Mouse (Mus musculus) spleen, adult 2 months (tissue): Measurements from ENCODE around the gene Bod1. TPM values are rescaled to one million over a fixed set of nuclear protein-coding genes. Genes with fewer than 3 reads are reported as not detected.

ENCODE experiments used
- DNase-seq, 2 experiments: peaks; one replicate each; pipeline versions ENCODE4 v3.0.0 to v3.0.0-alpha.2; 2012 to 2021; ENCODE audit warnings: low spot score in 2 of 2, low read depth in 1 of 2
- H3K27ac ChIP-seq: fragments of 200-500 bp; 2 replicates; pipeline ENCODE4 v1.5.1; 2012; ENCODE audit warnings: low read length, inconsistent platforms; ENCODE audit not compliant: insufficient read depth
- H3K27me3 ChIP-seq: fragments of 200-500 bp; 2 replicates; pipeline ENCODE4 v1.6.1; 2012; ENCODE audit warnings: mild to moderate bottlenecking, moderate library complexity, low read length, inconsistent platforms; ENCODE audit not compliant: control insufficient read depth, insufficient read depth
- H3K36me3 ChIP-seq: fragments of 200-500 bp; 2 replicates; pipeline ENCODE4 v1.6.1; 2012; ENCODE audit warnings: mild to moderate bottlenecking, low read length, inconsistent platforms; ENCODE audit not compliant: control insufficient read depth, insufficient read depth
- H3K4me1 ChIP-seq: fragments of 200-500 bp; 2 replicates; pipeline ENCODE4 v1.6.1; 2011; ENCODE audit warnings: inconsistent platforms; ENCODE audit not compliant: control insufficient read depth, insufficient read depth, insufficient read length
- H3K4me3 ChIP-seq: fragments of 200-500 bp; 2 replicates; pipeline ENCODE4 v1.5.1; 2011; ENCODE audit warnings: mild to moderate bottlenecking, inconsistent platforms; ENCODE audit not compliant: insufficient read depth, insufficient read length; ENCODE audit errors: extremely low read depth
- CTCF ChIP-seq: fragments of 200-500 bp; IDR thresholded peaks from 2 replicates; pipeline ENCODE4 v1.5.1; 2011; ENCODE audit warnings: mild to moderate bottlenecking, inconsistent platforms; ENCODE audit not compliant: insufficient read depth, insufficient read length, insufficient replicate concordance; ENCODE audit errors: extremely low read depth
- POLR2A ChIP-seq: fragments of 200-500 bp; IDR thresholded peaks from 2 replicates; pipeline ENCODE4 v1.6.1; 2011; ENCODE audit warnings: low read depth, low read length, inconsistent platforms
- WGBS: fragments of 180-500 bp; shearing (Covaris S2); methylation state at CpG from one replicate; pipeline ENCODE4 v1.1.7; 2018; 5-methylcytosine and 5-hydroxymethylcytosine counted together
- polyA plus RNA-seq: library from polyadenylated mRNA; depleted of rRNA; stranded (reverse); fragments of >200 nt; gene quantifications from 2 replicates; pipeline ENCODE4 v1.2.3, GENCODE M21; 2012

The Bod1 gene
- polyA plus RNA-seq, 1 experiment, result 12.4 TPM

DNA sequence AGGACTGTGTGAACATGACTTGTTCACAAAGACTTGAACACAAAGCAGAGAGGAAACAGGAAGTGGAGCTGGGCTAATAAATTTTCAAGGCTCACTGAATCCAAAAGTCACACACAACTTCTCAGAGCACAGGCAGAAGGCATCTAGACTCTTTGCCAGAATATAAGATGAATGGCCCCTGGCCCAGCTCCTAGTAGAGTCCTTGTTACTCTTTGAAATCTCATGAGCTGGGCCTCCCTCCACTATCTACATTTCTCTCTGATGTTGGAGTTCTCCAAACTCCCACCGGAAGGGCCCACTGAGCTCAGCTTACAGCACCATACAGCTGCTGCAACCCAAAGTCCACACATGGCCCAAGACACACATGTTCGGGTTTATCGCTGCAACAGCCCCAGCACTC is 30.2 kb upstream of the Bod1 start:
- H3K36me3 ChIP-seq, result no peaks in the 10 kb centered on the region
- DNase-seq, result no peak
- H3K27me3 ChIP-seq, result no peaks in the 10 kb centered on the region
- H3K4me3 ChIP-seq, result no peak overlapping the region
- no peak for TF ChIP-seq CTCF
- TF ChIP-seq POLR2A, result no peak
- WGBS, result 95% methylated on average over 3 of the region's 3 CpGs
- no peak overlapping the region for H3K27ac ChIP-seq
- H3K4me1 ChIP-seq, result no peaks in the 10 kb centered on the region

DNA sequence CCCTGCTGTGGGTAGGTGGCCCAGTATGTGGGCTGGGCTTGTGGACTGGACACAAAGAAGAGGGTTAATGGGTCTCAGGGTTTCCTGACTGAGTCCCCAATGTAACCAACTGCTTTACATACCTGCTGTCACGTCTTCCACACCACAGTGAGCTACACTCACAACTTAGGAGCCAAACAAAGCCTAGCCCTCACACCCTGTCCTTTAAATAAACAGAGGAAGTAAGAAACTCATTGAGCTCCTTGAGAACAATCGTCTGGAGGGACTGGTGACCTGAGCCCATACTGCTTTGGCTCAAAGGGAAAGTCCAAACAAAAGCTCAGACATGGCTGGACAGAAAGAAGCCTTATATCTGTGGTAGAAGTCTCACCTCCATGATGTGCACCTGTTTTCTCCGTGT is 27.8 kb upstream of the Bod1 start:
- Histone ChIP-seq H3K4me3 (no peak overlapping the region), H3K27ac (no peak overlapping the region), H3K36me3 (no peaks in the 10 kb centered on the region), H3K4me1 (no peaks in the 10 kb centered on the region), H3K27me3 (no peaks in the 10 kb centered on the region)
- no peak for DNase-seq
- no peak for TF ChIP-seq CTCF
- TF ChIP-seq POLR2A, result no peak
- WGBS, result 81% methylated on average over 3 of the region's 3 CpGs

GRCm38 (mm10) chr11:31694801-31695200 is 23.1 kb upstream of the Bod1 start:
- TF ChIP-seq POLR2A (no peak), CTCF (no peak)
- Histone ChIP-seq H3K4me1 (no peaks in the 10 kb centered on the region), H3K36me3 (no peaks in the 10 kb centered on the region), H3K27me3 (no peaks in the 10 kb centered on the region), H3K27ac (no peak overlapping the region), H3K4me3 (no peak overlapping the region)
- WGBS, result 89% methylated on average over 4 of the region's 4 CpGs
- no peak for DNase-seq

DNA sequence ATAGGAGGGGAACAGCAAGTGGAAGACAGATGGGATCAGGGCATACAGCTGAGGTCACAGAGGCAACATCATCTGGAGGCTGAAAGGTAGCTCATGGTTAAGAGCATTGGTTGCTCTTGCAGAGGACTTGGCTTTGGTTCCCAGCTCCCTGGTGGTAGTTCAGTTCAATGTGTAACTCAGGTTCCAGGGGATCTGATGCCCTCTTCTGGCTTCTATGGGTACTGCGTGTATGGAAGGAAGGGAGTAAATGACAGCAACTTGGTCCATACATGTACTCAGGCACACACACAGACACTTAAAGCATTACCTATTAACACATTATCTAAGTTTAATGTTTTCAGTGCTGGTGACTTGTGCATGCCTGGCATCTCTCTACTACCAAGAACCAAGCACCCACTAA is 22.4 kb upstream of the Bod1 start:
- no peaks in the 10 kb centered on the region for H3K4me1 ChIP-seq
- TF ChIP-seq POLR2A, result no peak
- no peak for TF ChIP-seq CTCF
- no peak for DNase-seq
- no peak overlapping the region for H3K4me3 ChIP-seq
- WGBS, result 90% methylated on average over 1 of the region's 1 CpGs
- H3K36me3 ChIP-seq, result no peaks in the 10 kb centered on the region
- H3K27ac ChIP-seq, result no peak overlapping the region
- H3K27me3 ChIP-seq, result no peaks in the 10 kb centered on the region

- no peak overlapping the region for H3K4me3 ChIP-seq
- no peak for DNase-seq
- H3K27me3 ChIP-seq, result no peaks in the 10 kb centered on the region
- H3K27ac ChIP-seq, result no peak overlapping the region
- WGBS, result 95% methylated on average over 2 of the region's 2 CpGs
- H3K4me1 ChIP-seq, result no peaks in the 10 kb centered on the region
- H3K36me3 ChIP-seq, result no peaks in the 10 kb centered on the region
- TF ChIP-seq CTCF, result no peak
- no peak for TF ChIP-seq POLR2A
These were observed 21.6 kb upstream of the Bod1 start for GRCm38 (mm10) chr11:31693322-31693721.

GRCm38 (mm10) chr11:31688956-31689355 is 17.3 kb upstream of the Bod1 start:
- WGBS, result 89% methylated on average over 4 of the region's 4 CpGs

GRCm38 (mm10) chr11:31684913-31685567 is 13.4 kb upstream of the Bod1 start:
- no peak for DNase-seq
- no peak overlapping the region for H3K4me3 ChIP-seq
- H3K4me1 ChIP-seq, result no peaks in the 10 kb centered on the region
- H3K36me3 ChIP-seq, result no peaks in the 10 kb centered on the region
- WGBS, result 86% methylated on average over 9 of the region's 9 CpGs
- TF ChIP-seq POLR2A (no peak), CTCF (no peak)
- no peak overlapping the region for H3K27ac ChIP-seq
- H3K27me3 ChIP-seq, result no peaks in the 10 kb centered on the region

More at GRCm38 (mm10) chr11:31688956-31689355, 17.3 kb upstream of the Bod1 start:
- no peak for DNase-seq
- no peaks in the 10 kb centered on the region for H3K4me1 ChIP-seq
- no peaks in the 10 kb centered on the region for H3K27me3 ChIP-seq
- H3K4me3 ChIP-seq, result no peak overlapping the region
- H3K36me3 ChIP-seq, result no peaks in the 10 kb centered on the region
- H3K27ac ChIP-seq, result no peak overlapping the region
- TF ChIP-seq CTCF (no peak), POLR2A (no peak)
